Mouse (Mus musculus): Measurements from ENCODE around the gene Ddx23.

Ddx23 gene

GRCm38 (mm10) chr15:98662567-98663545, at the start of gene Ddx23:
TSS of gene Ddx23 (minus strand) at chr15:98662894.
- peak; percentile 94 to 96 for DNase-seq

GRCm38 (mm10) chr15:98710442-98710841, 47.7 kb upstream of the Ddx23 start:
- peak; percentile 89 to 91 for DNase-seq

GRCm38 (mm10) chr15:98707766-98708372, 45.2 kb upstream of the Ddx23 start, which contains the start of gene Ccdc65:
TSS of gene Ccdc65 (plus strand) at chr15:98708207.
- peak; percentile 90 to 91 for DNase-seq

GRCm38 (mm10) chr15:98704312-98704711, 41.6 kb upstream of the Ddx23 start:
- DNase-seq: no peak

GRCm38 (mm10) chr15:98699190-98700105, 36.8 kb upstream of the Ddx23 start:
- DNase-seq: peak; percentile 89 to 91

GRCm38 (mm10) chr15:98696216-98696615, 33.5 kb upstream of the Ddx23 start:
- DNase-seq: no peak

- no peak for DNase-seq
Measured at GRCm38 (mm10) chr15:98695726-98696125, 33.0 kb upstream of the Ddx23 start.

- DNase-seq: no peak
Measured at GRCm38 (mm10) chr15:98692171-98692715, 29.5 kb upstream of the Ddx23 start.

GRCm38 (mm10) chr15:98691486-98692147, 28.9 kb upstream of the Ddx23 start:
- no peak for DNase-seq

GRCm38 (mm10) chr15:98689682-98690081, 27.0 kb upstream of the Ddx23 start:
- DNase-seq: no peak

GRCm38 (mm10) chr15:98685926-98686325, 23.2 kb upstream of the Ddx23 start:
- DNase-seq: no peak

GRCm38 (mm10) chr15:98683746-98684145, 21.1 kb upstream of the Ddx23 start:
- DNase-seq: no peak

- no peak for DNase-seq
Measured at GRCm38 (mm10) chr15:98683177-98683576, 20.5 kb upstream of the Ddx23 start.

- no peak for DNase-seq
Measured at GRCm38 (mm10) chr15:98681633-98682032, 18.9 kb upstream of the Ddx23 start.

- no peak for DNase-seq
Measured at GRCm38 (mm10) chr15:98680660-98681059, 18.0 kb upstream of the Ddx23 start.

GRCm38 (mm10) chr15:98677977-98678376, 15.3 kb upstream of the Ddx23 start:
- no peak for DNase-seq

GRCm38 (mm10) chr15:98676940-98677728, 14.4 kb upstream of the Ddx23 start, which contains the start of gene Rnd1:
TSS of gene Rnd1 (minus strand) at chr15:98677461.
- DNase-seq: peak; percentile 51 to 54

GRCm38 (mm10) chr15:98676471-98676870, 13.8 kb upstream of the Ddx23 start:
- peak in 1 of 2 experiments; percentile 27 for DNase-seq

- DNase-seq: no peak
Measured at GRCm38 (mm10) chr15:98675634-98676250, 13.0 kb upstream of the Ddx23 start.

GRCm38 (mm10) chr15:98674994-98675545, 12.4 kb upstream of the Ddx23 start:
- no peak for DNase-seq

All from B cell, adult 2 months (primary cell).